Mouse (Mus musculus): ENCODE measurements around the gene Rap2c. TPM values are rescaled to one million over a fixed set of nuclear protein-coding genes. Genes with fewer than 3 reads are reported as not detected.

Gene Rap2c
- polyA plus RNA-seq, 1 experiment from 2014 or later, result 13.4 TPM

Other genes with a start within 250 kb of the Rap2c start
- gene Stk26, start 177.0 kb downstream of the Rap2c start, polyA plus RNA-seq (2015; fragmentation: Nextera tagmentation; extraction: Ambion mirVana), result 3.3 and 4.3 TPM in 2 replicates
- 0.09 and 0.21 TPM in 2 replicates for gene Frmd7, start 75.3 kb downstream of the Rap2c start, polyA plus RNA-seq (2015; fragmentation: Nextera tagmentation; extraction: Ambion mirVana)
- gene Mbnl3, start 188.5 kb upstream of the Rap2c start, polyA plus RNA-seq (2015; fragmentation: Nextera tagmentation; extraction: Ambion mirVana), result 6.9 and 8.5 TPM in 2 replicates